Mouse (Mus musculus) natural killer cell, adult 2 months (primary cell): ENCODE results near the gene Gadd45a.
"Not testable (repeated sequence)": the region's sequence is repeated elsewhere in the genome, so short reads cannot be mapped to it uniquely, and the experiment has no call there.

Experiments
- DNase-seq, 2 experiments: peaks; one replicate each; pipeline ENCODE4 v3.0.0; 2022; ENCODE audit warnings: low spot score in 2 of 2

The Gadd45a gene

GRCm38 (mm10) chr6:67019001-67019400 is 18.3 kb downstream of the Gadd45a start:
- DNase-seq = not testable (repeated sequence)

GRCm38 (mm10) chr6:67018365-67018764 is 18.9 kb downstream of the Gadd45a start:
- DNase-seq = no peak

DNA sequence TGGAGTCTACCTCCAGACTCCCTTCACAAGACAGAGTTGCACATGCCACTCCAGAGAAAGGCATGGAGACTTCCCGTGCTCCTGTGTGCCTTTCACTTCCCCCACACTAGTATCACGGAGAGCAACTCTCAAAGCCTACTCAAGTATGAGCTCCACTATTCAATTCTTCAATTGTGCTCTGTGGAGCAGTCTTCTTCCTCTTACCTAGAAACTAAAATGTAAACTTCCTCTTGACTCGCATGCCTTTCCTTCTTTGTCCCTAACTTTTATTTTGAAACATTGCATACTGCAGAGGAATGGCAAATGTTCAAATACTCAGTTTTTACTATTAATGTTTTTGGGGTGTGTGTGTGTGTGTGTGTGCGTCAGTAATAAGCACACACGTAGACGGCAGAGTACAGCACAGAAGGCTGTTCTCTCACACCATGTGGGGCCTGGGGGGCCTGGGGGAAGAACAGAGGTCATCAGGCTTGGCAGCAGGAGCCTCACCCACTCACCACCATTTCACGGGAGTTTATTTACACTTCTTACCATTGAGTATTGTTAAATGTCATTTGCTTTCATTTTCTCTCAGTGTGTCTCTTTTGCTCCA is 20.6 kb downstream of the Gadd45a start:
- no peak for DNase-seq

DNA sequence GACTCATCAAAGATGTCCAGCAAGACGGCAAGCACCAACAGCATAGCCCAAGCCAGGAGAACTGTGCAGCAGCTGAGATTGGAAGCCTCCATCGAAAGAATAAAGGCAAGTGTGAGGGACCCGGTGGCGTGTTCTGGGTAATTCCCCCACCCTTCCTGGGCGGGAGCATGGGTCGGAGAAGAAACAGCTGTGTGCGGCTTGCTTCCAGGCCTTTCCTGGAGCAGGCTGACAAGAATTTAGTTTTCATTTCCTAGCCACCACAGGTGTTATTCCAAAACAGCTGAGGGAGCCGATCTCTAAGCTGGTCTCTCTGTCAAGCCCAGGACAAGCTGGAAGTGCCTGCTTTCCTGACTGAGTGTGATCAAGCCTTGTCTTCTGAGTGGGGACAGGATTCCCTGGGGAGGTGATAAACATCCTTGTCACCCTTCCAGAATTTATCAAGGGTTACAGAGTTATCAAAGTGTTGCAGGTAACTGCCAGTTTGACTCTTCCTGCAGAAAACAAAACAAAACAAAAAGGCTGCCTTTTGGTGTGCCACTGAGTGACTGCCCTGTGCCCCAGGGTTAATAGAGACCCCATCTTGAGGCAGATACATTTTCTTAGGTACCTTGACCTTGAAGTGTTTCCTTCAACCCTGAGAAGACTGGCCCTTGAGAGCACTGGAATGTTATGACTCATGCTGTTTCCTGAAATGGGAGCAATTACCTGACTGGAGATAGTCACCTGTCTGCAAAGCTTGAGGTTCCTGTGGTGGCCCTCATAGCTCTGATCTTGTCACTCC is 21.3 kb downstream of the Gadd45a start:
- DNase-seq = no peak

GRCm38 (mm10) chr6:67014679-67015075 is 22.6 kb downstream of the Gadd45a start:
- DNase-seq = no peak

DNA sequence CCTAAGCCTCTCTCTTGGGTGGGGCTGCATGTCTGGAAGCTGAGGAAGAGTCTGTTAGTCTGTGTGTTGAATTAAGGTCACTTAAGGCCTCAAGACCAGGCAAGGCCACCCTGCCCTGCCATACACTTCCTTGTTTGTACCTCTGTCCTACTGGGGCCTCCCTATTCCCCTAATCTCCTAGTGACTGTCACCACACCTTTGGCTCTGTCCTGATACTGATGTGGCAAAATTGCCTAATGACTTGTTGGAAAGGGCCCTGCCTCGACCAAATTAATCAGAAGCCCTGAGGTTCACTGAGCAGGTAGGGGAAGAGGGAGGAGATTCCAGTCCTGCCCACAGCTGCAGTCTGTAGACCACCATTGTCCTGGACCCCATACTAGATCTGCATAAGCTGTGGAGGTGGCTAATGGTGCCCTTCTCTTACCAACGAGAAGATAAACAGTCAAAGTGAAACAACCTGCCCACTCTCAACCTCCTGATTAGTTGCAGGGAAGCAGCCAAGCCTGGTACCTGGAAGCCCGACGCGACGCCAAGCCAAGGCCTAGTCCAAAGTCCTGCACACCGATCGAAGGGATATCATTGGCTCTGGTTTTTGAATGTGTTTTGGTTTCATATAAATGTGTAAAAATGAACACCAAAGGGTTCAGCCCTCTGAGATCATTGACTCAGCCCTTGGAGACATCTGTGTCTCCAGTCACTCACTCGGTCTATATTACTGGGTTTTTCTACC is 23.1 kb downstream of the Gadd45a start:
- DNase-seq = no peak

GRCm38 (mm10) chr6:67013293-67013948 is 23.8 kb downstream of the Gadd45a start:
- no peak for DNase-seq

GRCm38 (mm10) chr6:67011217-67011518 is 26.1 kb downstream of the Gadd45a start:
- DNase-seq = no peak

DNA sequence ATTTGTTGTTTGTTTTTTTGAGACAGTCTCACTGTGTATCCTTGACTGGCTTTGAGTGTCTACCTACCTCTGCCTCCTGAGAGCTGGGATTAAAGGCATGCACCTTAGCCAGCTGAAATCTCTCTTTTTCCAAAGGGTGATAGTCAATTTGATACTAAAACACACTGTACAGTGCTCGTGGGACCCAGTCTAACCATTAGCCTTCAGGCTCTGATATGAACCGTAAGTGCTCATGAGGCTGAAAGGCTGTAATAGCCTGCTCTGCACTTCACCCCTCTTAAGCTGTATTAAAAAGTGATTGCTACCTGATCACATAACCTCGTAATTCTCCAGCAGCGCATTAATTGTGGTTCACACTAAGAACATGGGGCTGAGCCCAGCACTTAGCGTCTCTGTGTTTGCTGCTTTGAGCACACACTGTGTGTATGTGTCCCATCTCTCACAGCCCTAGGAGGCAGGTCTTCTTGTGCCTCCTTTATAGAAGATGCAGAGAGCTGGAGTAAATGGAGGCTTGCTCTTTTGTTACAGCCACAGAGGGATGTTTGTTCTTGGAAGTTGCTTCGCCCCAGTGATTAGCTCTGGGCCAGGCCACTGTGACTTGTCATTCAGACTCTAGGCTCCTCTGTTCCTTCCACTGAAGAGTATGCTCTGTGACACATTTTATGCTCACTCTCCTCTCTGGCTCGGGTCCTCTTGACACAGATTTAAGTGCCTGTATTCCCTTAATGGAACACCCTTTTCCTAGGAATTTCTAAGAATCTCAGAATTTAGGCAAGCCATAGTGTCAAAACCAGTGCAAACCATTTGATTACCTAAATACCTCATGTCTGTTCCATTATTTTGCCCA is 26.7 kb downstream of the Gadd45a start:
- no peak for DNase-seq

- no peak for DNase-seq
Measured at GRCm38 (mm10) chr6:67009888-67010287, 27.4 kb downstream of the Gadd45a start.

- DNase-seq = no peak
Measured at GRCm38 (mm10) chr6:66999800-67000199, 37.5 kb downstream of the Gadd45a start.

DNA sequence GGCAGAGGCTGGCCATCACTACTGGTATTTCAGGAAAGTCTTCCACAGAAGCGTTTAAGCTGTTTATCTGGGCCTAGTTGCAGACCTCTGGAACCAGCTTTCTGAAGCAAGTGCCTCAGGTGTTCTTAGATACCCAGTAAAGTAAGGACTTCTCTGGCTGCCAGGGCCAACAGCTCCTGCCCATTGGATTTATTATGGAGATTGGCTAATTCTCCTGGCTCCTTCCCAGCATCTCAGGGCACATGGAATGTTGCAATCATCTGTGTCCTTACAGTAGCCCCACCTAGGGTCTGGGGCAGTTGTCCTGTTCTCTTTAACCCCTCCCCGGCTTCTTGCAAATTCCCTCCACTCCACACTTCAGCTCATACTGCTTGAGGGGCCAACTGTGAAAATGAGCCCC is 38.6 kb downstream of the Gadd45a start:
- DNase-seq = no peak

- DNase-seq = no peak
Measured at GRCm38 (mm10) chr6:66996257-66996656, 41.0 kb downstream of the Gadd45a start.

- no peak for DNase-seq
Measured at GRCm38 (mm10) chr6:66995825-66996224, 41.4 kb downstream of the Gadd45a start.

DNA sequence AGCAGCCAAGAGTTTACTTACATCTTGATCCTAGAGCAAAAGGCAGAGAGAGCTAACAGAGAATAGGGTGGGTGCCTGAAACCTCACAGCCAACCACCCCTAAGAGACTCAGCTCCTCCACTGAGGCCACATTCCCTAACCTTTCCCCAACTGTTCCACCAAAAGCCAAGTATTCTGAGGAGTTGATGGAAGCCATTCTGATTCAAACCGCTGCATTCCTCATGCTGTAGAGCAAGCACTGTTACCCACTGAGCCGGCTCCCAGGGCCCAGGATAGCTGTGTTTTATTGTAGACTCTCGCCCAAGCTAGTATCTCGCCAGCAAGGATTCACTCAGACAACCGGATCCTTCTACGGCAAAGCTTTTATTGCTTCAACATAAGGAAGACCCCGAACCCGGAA is 42.3 kb downstream of the Gadd45a start:
- no peak for DNase-seq

DNA sequence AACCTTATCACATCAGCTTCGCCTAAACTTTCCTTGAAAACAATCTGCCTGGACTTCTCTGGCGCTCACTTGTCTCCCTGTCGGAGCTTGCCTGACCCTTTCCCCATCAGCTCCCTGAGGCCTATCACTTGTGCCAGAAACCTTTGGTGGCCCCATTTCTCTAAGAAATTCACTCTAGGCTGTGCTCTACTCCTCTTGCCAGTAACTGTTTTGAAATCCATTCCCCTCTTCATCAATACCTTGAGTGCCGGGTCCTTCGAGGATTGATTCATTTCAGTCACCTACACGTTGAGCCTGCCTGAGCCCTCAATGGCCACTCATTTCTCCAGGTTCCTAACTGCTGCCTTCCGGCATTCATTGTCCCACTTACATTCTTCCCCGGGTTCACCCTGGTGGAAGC is 44.5 kb downstream of the Gadd45a start:
- no peak for DNase-seq

- DNase-seq = no peak
Measured at GRCm38 (mm10) chr6:66992232-66992631, 45.0 kb downstream of the Gadd45a start.

GRCm38 (mm10) chr6:66989518-66989917 is 47.7 kb downstream of the Gadd45a start:
- DNase-seq = no peak

DNA sequence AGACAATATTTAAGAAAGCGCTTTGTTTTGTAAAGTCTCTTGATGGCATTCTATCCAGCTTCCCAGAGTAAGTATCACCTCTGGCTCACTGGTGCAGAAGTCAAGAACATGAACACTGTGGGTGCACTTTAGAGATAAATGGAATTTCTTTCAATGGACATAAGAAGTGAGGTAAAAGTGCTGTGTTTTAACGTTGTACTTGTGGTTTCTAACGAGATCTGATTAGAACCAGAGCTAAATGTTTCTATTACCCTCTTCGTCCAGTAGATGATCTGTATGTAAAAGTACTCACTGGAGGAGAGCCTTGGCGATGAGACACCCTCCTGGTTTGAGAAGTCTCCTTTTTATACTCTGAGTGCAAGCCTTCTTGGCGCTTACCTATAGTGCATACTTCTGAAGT is 48.2 kb downstream of the Gadd45a start:
- DNase-seq = no peak

DNA sequence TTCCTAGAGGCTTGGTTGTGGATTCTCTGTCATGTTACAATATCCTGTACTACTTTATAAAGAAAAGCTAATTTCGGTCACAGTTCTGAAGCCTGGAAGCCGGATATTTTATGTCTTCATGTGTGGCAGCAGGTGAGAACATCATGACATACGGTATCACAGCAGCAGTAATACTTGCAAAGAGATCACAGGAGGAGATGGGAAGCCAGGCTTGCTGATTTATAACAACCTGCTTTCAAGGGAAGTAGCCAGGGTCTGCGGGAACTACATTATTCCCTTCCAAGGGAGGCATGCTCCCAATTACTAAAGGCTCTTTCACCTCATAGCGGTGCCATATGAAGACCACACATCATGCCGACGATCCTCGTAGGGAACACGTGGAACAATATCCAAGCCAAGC is 48.9 kb downstream of the Gadd45a start:
- no peak for DNase-seq

DNA sequence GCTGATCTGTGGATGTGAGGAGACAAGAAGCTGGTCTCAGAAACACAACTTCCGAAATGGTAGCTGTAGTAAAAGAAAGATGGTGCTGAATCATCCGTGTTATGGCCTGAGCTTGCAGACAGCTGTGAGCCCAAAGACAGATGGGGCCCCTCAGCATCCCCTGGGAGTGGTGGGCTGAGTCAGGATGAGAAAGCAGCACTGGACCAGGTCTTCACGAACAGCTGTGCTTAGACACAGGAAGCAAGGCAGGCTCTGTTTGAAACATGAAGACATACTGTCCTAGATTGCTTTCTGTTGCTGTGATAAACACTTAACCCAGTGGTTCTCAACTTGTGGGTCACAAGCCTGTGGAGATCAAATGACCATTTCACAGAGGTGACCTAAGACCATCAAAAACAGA is 49.6 kb downstream of the Gadd45a start:
- no peak for DNase-seq

- DNase-seq = no peak
Measured at GRCm38 (mm10) chr6:66986063-66986462, 51.2 kb downstream of the Gadd45a start.
